Mouse (Mus musculus): ENCODE measurements around the gene Ilk.
"Not testable (repeated sequence)": the region's sequence is repeated elsewhere in the genome, so short reads cannot be mapped to it uniquely, and the experiment has no call there.

GRCm38 (mm10) chr7:105742539-105743215 lies 6.3 kb downstream of the Ilk start:
- not testable (repeated sequence) for TF ChIP-seq POLR2A (IDR thresholded peaks at IDR 0.05; ENCODE audit: borderline replicate concordance, low read depth, low read length); CTCF (IDR thresholded peaks at IDR 0.05; ENCODE audit: low read depth, low read length)
